Mouse (Mus musculus): ENCODE measurements around the gene Plcd1. TPM values are rescaled to one million over a fixed set of nuclear protein-coding genes. Genes with fewer than 3 reads are reported as not detected.

Plcd1 gene
- total and polyA plus RNA-seq, 3 experiments, result 0.36 TPM; not detected in 2

- no peak for DNase-seq (ENCODE audit: low read depth, low spot score)
- Histone ChIP-seq H3K4me1 (ENCODE audit: control insufficient read depth in 1 of 2, insufficient read depth in 2 of 2, low read length in 2 of 2) (peaks cover 0 to 20% of the 10 kb centered on the region in 2 experiments), H3K79me2 (ENCODE audit: control insufficient read depth, insufficient read depth, low read length, poor library complexity) (no peaks in the 10 kb centered on the region), H3K9ac (ENCODE audit: control insufficient read depth, low read depth, low read length, poor library complexity, severe bottlenecking) (no peak overlapping the region), H3K9me3 (replicated peaks; ENCODE audit: insufficient read depth, low read length) (no peaks in the 10 kb centered on the region), H3K27ac (ENCODE audit: control insufficient read depth, low read depth, low read length) (no peak overlapping the region), H3K27me3 (ENCODE audit: control insufficient read depth in 1 of 2, insufficient read depth in 2 of 2, low read length in 2 of 2) (no peaks in the 10 kb centered on the region), H3K36me3 (ENCODE audit: control insufficient read depth in 1 of 2, insufficient read depth in 2 of 2, low read length in 2 of 2) (peaks cover 0 to 4% of the 10 kb centered on the region in 2 experiments; a peak in 2 of 4 replicates), H3K4me3 (ENCODE audit: control insufficient read depth in 1 of 2, insufficient read depth in 1 of 2, low read depth in 2 of 2, low read length in 2 of 2) (no peak overlapping the region)
- TF ChIP-seq MYC (IDR thresholded peaks at IDR 0.05; ENCODE audit: low read depth, low read length) (0 out of 2 replicates have a peak, but pooled peaks have one; percentile 22), NELFE (IDR thresholded peaks at IDR 0.05; ENCODE audit: low read depth, low read length) (no peak)
Measured at GRCm38 (mm10) chr9:119060701-119061100, 32.6 kb downstream of the Plcd1 start.

DNA sequence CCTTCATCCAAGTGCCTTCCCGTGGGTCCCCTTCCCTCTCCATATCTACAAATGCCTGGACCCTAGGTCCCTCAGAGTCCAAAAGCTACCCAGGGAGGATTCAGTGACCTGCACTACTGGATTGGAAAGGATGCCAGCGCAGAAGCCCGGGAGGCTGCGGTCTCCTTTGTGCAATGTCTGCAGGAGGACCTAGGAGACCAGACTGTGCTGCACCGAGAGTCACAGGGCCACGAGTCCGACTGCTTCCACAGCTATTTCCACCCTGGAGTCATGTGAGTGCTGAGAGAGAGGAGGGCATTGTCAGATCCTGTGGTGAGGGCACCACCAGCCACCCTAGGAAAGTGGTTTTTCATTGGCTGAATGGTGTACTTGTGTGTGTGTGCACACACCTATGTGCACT lies 35.1 kb downstream of the Plcd1 start:
- Histone ChIP-seq H3K4me3 (ENCODE audit: control insufficient read depth in 1 of 2, insufficient read depth in 1 of 2, low read depth in 2 of 2, low read length in 2 of 2) (no peak overlapping the region), H3K9me3 (replicated peaks; ENCODE audit: insufficient read depth, low read length) (no peaks in the 10 kb centered on the region), H3K27ac (ENCODE audit: control insufficient read depth, low read depth, low read length) (no peak overlapping the region), H3K4me1 (ENCODE audit: control insufficient read depth in 1 of 2, insufficient read depth in 2 of 2, low read length in 2 of 2) (peaks cover 7 to 16% of the 10 kb centered on the region in 2 experiments), H3K79me2 (ENCODE audit: control insufficient read depth, insufficient read depth, low read length, poor library complexity) (no peaks in the 10 kb centered on the region), H3K9ac (ENCODE audit: control insufficient read depth, low read depth, low read length, poor library complexity, severe bottlenecking) (no peak overlapping the region), H3K27me3 (ENCODE audit: control insufficient read depth in 1 of 2, insufficient read depth in 2 of 2, low read length in 2 of 2) (no peaks in the 10 kb centered on the region), H3K36me3 (ENCODE audit: control insufficient read depth in 1 of 2, insufficient read depth in 2 of 2, low read length in 2 of 2) (peaks cover 0 to 10% of the 10 kb centered on the region in 2 experiments; a peak in 2 of 4 replicates)
- no peak for DNase-seq (ENCODE audit: low read depth, low spot score)
- no peak for TF ChIP-seq EP300 (IDR thresholded peaks at IDR 0.05; ENCODE audit: low read depth in 1 of 2, low read length in 2 of 2)
- TF ChIP-seq ZNF384 (IDR thresholded peaks at IDR 0.05; ENCODE audit: low read depth, low read length), result no peak
- TF ChIP-seq NRF1 (IDR thresholded peaks at IDR 0.05; ENCODE audit: insufficient read depth, low read depth, low read length, poor library complexity, severe bottlenecking), result no peak
- no peak for TF ChIP-seq ZC3H11A (IDR thresholded peaks at IDR 0.05; ENCODE audit: low read depth, low read length)
- TF ChIP-seq RAD21 (IDR thresholded peaks at IDR 0.05; ENCODE audit: low read depth, low read length), result no peak
- TF ChIP-seq E2F4 (IDR thresholded peaks at IDR 0.05; ENCODE audit: borderline replicate concordance, low read depth, low read length), result no peak
- no peak for TF ChIP-seq NELFE (IDR thresholded peaks at IDR 0.05; ENCODE audit: low read depth, low read length)
- TF ChIP-seq CHD1 (IDR thresholded peaks at IDR 0.05; ENCODE audit: low read depth, low read length), result no peak
- no peak for TF ChIP-seq KAT2A (conservative IDR thresholded peaks at IDR 0.05; ENCODE audit: low read depth, low read length)
- no peak for TF ChIP-seq JUND (IDR thresholded peaks at IDR 0.05; ENCODE audit: low read depth, low read length)

DNA sequence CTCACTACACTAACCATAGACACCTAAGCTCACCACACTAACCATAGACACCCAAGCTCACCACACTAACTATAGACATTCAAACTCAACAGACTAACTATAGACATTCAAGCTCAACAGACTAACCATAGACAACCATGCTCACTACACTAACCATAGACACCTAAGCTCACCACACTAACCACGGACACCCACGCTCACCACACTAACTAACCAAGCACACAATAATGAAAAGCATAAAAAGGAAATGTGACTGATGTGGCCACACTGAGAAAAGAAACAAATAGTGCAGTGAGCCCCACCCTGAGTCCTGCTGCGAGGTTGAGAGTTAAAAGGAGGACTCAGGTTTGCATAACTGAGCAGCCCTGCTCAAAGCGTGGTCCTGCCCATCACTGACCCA lies 38.0 kb downstream of the Plcd1 start:
- no peak overlapping the region for H3K27ac ChIP-seq (ENCODE audit: control insufficient read depth, low read depth, low read length)
- DNase-seq (ENCODE audit: low read depth, low spot score), result no peak
- H3K27me3 ChIP-seq (ENCODE audit: control insufficient read depth in 1 of 2, insufficient read depth in 2 of 2, low read length in 2 of 2), result no peaks in the 10 kb centered on the region
- TF ChIP-seq TAL1 (IDR thresholded peaks at IDR 0.05; ENCODE audit: low read length) (no peak), MAX (IDR thresholded peaks at IDR 0.05; ENCODE audit: low read length) (no peak), RAD21 (IDR thresholded peaks at IDR 0.05; ENCODE audit: low read depth, low read length) (no peak), ETS1 (IDR thresholded peaks at IDR 0.05; ENCODE audit: low read depth, low read length) (no peak), ZC3H11A (IDR thresholded peaks at IDR 0.05; ENCODE audit: low read depth, low read length) (no peak), HCFC1 (IDR thresholded peaks at IDR 0.05; ENCODE audit: low read depth, low read length) (no peak), NELFE (IDR thresholded peaks at IDR 0.05; ENCODE audit: low read depth, low read length) (no peak), GATA1 (IDR thresholded peaks at IDR 0.05; ENCODE audit: low read depth, low read length) (no peak), ZKSCAN1 (IDR thresholded peaks at IDR 0.05; ENCODE audit: low read depth, low read length) (no peak), USF1 (IDR thresholded peaks at IDR 0.05; ENCODE audit: low read depth, low read length) (no peak), JUND (IDR thresholded peaks at IDR 0.05; ENCODE audit: low read depth, low read length) (no peak), UBTF (IDR thresholded peaks at IDR 0.05; ENCODE audit: borderline replicate concordance, insufficient read depth, low read depth, low read length) (no peak), POLR2AphosphoS2 (IDR thresholded peaks at IDR 0.05; ENCODE audit: low read length) (no peak), NRF1 (IDR thresholded peaks at IDR 0.05; ENCODE audit: insufficient read depth, low read depth, low read length, poor library complexity, severe bottlenecking) (no peak)
- no peak overlapping the region for H3K9ac ChIP-seq (ENCODE audit: control insufficient read depth, low read depth, low read length, poor library complexity, severe bottlenecking)
- H3K36me3 ChIP-seq (ENCODE audit: control insufficient read depth in 1 of 2, insufficient read depth in 2 of 2, low read length in 2 of 2), result peaks cover 0 to 12% of the 10 kb centered on the region in 2 experiments; a peak in 2 of 4 replicates
- H3K9me3 ChIP-seq (replicated peaks; ENCODE audit: insufficient read depth, low read length), result no peaks in the 10 kb centered on the region
- peaks cover 7 to 15% of the 10 kb centered on the region in 2 experiments; a peak in 3 of 4 replicates for H3K4me1 ChIP-seq (ENCODE audit: control insufficient read depth in 1 of 2, insufficient read depth in 2 of 2, low read length in 2 of 2)
- no peak overlapping the region for H3K4me3 ChIP-seq (ENCODE audit: control insufficient read depth in 1 of 2, insufficient read depth in 1 of 2, low read depth in 2 of 2, low read length in 2 of 2)
- H3K79me2 ChIP-seq (ENCODE audit: control insufficient read depth, insufficient read depth, low read length, poor library complexity), result no peaks in the 10 kb centered on the region; the same call in 1 of the 2 replicates

Data from MEL (cell line).